Mouse (Mus musculus) inflammation-experienced regulatory T-cells, adult 6 months (primary cell): ENCODE data around the gene 5330417C22Rik. TPM values are rescaled to one million over a fixed set of nuclear protein-coding genes. Genes with fewer than 3 reads are reported as not detected.

Source experiments
- ATAC-seq: one replicate; pipeline ENCODE4 v1.8.0; 2017
- polyA plus RNA-seq, 3 experiments: library from polyadenylated mRNA; unstranded; fragments of 100-300 nt; shearing (Covaris generic); gene quantifications; one replicate each; pipeline ENCODE4 v1.2.1; 2017

The 5330417C22Rik gene
- polyA plus RNA-seq, 3 experiments from 2014 or later, result 1.4 to 2.6 (median 2.4) TPM

- no peak for ATAC-seq
Measured at GRCm38 (mm10) chr3:108411026-108411753, 125.1 kb downstream of the 5330417C22Rik start.

GRCm38 (mm10) chr3:108410359-108410714, 126.0 kb downstream of the 5330417C22Rik start:
- ATAC-seq, result no peak

DNA sequence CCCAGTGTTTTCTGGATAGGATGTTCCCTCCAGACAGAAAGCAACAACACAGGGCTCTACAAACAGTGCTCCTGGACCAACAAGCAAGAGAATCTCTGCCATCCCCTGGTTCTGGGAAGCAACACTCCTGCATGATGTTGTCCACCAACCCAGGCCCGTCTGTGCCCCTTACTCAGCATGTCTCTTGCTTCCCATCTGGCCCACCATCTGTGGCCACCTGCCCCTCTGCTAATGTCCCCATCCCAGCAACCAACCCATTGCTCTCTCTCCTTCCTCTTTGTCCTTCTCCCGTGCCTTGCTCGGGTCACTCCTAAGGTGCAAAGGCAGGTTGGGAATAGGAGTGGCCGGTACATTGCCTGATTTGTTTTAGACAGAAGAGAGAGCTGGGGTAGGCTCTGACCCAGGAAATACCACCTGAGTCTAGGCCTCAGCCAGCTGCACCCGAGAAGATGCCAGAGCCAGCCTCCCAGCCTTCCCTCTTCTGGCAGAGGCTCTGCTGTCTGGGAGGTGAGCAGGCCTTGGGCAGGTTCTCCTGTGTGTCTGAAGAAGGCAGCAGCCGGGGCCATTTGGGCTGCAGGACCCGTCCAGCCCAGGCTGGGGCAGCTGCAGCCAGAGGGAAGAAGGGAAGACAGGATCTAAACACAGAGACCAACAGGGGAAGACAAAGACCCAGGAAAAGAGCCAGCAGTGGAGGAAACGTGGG, 126.5 kb downstream of the 5330417C22Rik start:
- ATAC-seq, result no peak

DNA sequence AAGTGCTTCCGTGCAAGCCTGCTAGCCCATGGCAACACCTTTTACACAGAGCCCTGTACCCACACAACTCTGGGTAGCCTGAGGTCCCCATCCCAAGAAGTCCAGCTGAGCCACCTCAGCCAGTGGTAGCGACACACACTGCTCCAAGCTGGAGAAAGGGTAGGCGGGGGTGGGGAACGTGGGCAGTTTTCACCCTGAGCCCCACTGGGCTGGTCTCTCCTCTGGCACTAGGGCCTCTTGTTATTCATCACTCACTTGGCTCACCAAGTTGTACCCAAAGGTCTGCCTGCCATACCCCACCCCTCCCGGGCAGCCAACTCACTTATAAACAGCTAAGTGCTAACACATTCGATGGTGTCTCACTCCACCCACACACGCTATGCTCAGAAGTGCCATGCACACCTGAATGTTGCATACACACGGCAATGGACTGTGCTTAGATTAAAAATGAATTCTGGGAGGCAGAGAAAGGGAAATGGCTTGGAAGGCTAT, 127.8 kb downstream of the 5330417C22Rik start:
- ATAC-seq, result no peak

DNA sequence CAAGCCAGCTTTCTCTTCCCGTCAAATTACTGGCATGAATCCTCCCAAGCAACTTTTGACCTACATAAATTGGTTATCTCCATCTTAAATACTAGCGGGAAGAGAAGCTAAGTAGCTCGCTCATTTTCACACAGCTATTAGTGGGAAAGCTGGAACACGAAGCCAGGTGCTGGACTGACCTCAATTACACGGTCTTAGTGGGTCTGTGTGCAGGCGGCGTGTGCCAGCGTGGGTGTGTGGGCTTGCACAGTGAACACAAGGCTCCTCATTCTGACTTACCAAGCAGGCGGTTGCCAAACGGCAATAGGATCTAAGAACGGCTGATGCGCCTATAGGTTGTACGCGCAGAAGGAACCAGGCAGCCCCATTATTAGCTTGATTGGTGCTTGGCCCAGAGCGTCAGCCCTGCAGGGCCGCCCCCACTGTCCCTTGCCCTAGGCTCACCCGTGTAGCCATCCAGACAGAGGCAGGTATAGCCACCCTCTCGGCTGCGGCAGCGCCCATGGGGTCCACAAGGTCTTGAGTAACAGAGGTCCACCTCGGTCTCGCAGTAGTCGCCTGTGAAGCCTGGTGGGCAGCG, 129.9 kb downstream of the 5330417C22Rik start:
- ATAC-seq, result no peak

Other genes starting within 250 kb of the 5330417C22Rik start
- gene Mybphl, start 171.6 kb downstream of the 5330417C22Rik start, polyA plus RNA-seq, result not detected
- 10 to 100 TPM in 1 of 3 experiments, 1 to 10 TPM in 2; 1.2 to 17.5 (median 4.1) TPM for gene Psrc1, start 152.7 kb downstream of the 5330417C22Rik start, polyA plus RNA-seq
- under 1 TPM; 0.35 to 0.52 (median 0.37) TPM for gene Celsr2, start 121.0 kb downstream of the 5330417C22Rik start, polyA plus RNA-seq
- gene Sars, start 91.3 kb downstream of the 5330417C22Rik start, polyA plus RNA-seq, result 100 to 1,000 TPM; 156 to 182 (median 163) TPM
- not detected for gene 1700013F07Rik, start 2.4 kb downstream of the 5330417C22Rik start, polyA plus RNA-seq
- gene Tmem167b, start 25.9 kb upstream of the 5330417C22Rik start, polyA plus RNA-seq, result 10 to 100 TPM; 28.1 to 34.8 (median 29.9) TPM
- gene Taf13, start 35.2 kb upstream of the 5330417C22Rik start, polyA plus RNA-seq, result 10 to 100 TPM; 17.3 to 27.6 (median 26.4) TPM
- 1 to 10 TPM; 5.2 to 8.4 (median 8.2) TPM for gene Wdr47, start 54.7 kb upstream of the 5330417C22Rik start, polyA plus RNA-seq
- 10 to 100 TPM; 73.8 to 83.8 (median 74.3) TPM for gene Clcc1, start 117.4 kb upstream of the 5330417C22Rik start, polyA plus RNA-seq
- 10 to 100 TPM in 1 of 3 experiments, 1 to 10 TPM in 2; 2.0 to 11.4 (median 6.5) TPM for gene Gpsm2, start 185.8 kb upstream of the 5330417C22Rik start, polyA plus RNA-seq
- gene Aknad1, start 203.1 kb upstream of the 5330417C22Rik start, polyA plus RNA-seq, result not detected